Mouse (Mus musculus) CH12.LX (cell line): ENCODE results near the gene Slc15a4. TPM values are rescaled to one million over a fixed set of nuclear protein-coding genes. Genes with fewer than 3 reads are reported as not detected.

Experiments used
- DNase-seq: peaks from one replicate; pipeline ENCODE4 v3.0.0-alpha.2; 2013; ENCODE audit errors: extremely low read depth
- H3K27ac ChIP-seq: 2 replicates; pipeline ENCODE4 v1.5.1; 2012; ENCODE audit warnings: low read depth, mild to moderate bottlenecking, control low read depth, moderate library complexity; ENCODE audit not compliant: insufficient read depth
- H3K27me3 ChIP-seq: replicated peaks from 2 replicates; pipeline ENCODE3; 2012; ENCODE audit warnings: inconsistent platforms
- H3K36me3 ChIP-seq, 2 experiments: replicated peaks in 1 of 2; 2 replicates each; pipeline versions ENCODE3 to v1.6.1; 2012; ENCODE audit warnings: inconsistent platforms in 1 of 2, low read length in 1 of 2, mild to moderate bottlenecking in 1 of 2, mixed read lengths in 1 of 2, moderate library complexity in 1 of 2; ENCODE audit not compliant: control insufficient read depth in 1 of 2, insufficient read depth in 1 of 2
- H3K4me1 ChIP-seq, 2 experiments: 2 replicates each; pipeline ENCODE4 v1.6.1; 2012; ENCODE audit warnings: inconsistent platforms in 1 of 2, moderate library complexity in 1 of 2; ENCODE audit not compliant: insufficient read depth in 2 of 2, control insufficient read depth in 1 of 2
- H3K4me2 ChIP-seq: 2 replicates; pipeline ENCODE4 v1.6.1; 2012; ENCODE audit warnings: low read depth, mild to moderate bottlenecking, control low read depth; ENCODE audit not compliant: poor library complexity, insufficient read depth, severe bottlenecking
- H3K4me3 ChIP-seq, 3 experiments: fragments of 150-350 bp in 1 of 3; sonication (generic) in 1 of 3; replicated peaks in 1 of 3; 2 replicates each; pipeline versions ENCODE3 to v1.5.1; 2011 to 2012; ENCODE audit warnings: low read depth in 2 of 3, low read length in 2 of 3, mild to moderate bottlenecking in 2 of 3, moderate library complexity in 2 of 3, control low read depth in 1 of 3, improper control_type of control experiment in 1 of 3, inconsistent platforms in 1 of 3, mixed read lengths in 1 of 3; ENCODE audit not compliant: poor library complexity in 1 of 3
- H3K79me2 ChIP-seq: replicated peaks from 2 replicates; pipeline ENCODE4 v1.6.1; 2012; ENCODE audit warnings: mild to moderate bottlenecking, moderate library complexity; ENCODE audit not compliant: control insufficient read depth, poor library complexity, insufficient read depth, severe bottlenecking; ENCODE audit errors: extremely low read depth
- H3K9ac ChIP-seq: 2 replicates; pipeline ENCODE4 v1.6.1; 2012; ENCODE audit warnings: low read depth, mild to moderate bottlenecking, control low read depth, moderate library complexity; ENCODE audit not compliant: insufficient read depth
- H3K9me3 ChIP-seq: replicated peaks from 2 replicates; pipeline ENCODE3; 2012; ENCODE audit warnings: low read length, inconsistent platforms, mixed read lengths
- BHLHE40 ChIP-seq: IDR thresholded peaks from 2 replicates; pipeline ENCODE4 v1.6.1; 2011; ENCODE audit warnings: mild to moderate bottlenecking, low read depth, low read length, improper control_type of control experiment
- CTCF ChIP-seq, 2 experiments: IDR thresholded peaks in 1 of 2; conservative IDR thresholded peaks in 1 of 2; 2 replicates each; pipeline ENCODE4 v1.5.1; 2011 to 2012; ENCODE audit warnings: low read depth in 2 of 2, low read length in 2 of 2, improper control_type of control experiment in 1 of 2, inconsistent platforms in 1 of 2, mild to moderate bottlenecking in 1 of 2, moderate library complexity in 1 of 2
- ELF1 ChIP-seq: IDR thresholded peaks from 2 replicates; pipeline ENCODE4 v1.6.1; 2014; ENCODE audit warnings: low read depth, mild to moderate bottlenecking, inconsistent platforms, low read length, improper control_type of control experiment
- EP300 ChIP-seq: IDR thresholded peaks from 2 replicates; pipeline ENCODE4 v1.6.1; 2011; ENCODE audit warnings: low read length, improper control_type of control experiment
- ETS1 ChIP-seq: conservative IDR thresholded peaks from 2 replicates; pipeline ENCODE4 v1.6.1; 2012; ENCODE audit warnings: low read depth, mild to moderate bottlenecking, inconsistent platforms, low read length, improper control_type of control experiment, moderate library complexity
- HCFC1 ChIP-seq: IDR thresholded peaks from 2 replicates; pipeline ENCODE4 v1.6.1; 2012; ENCODE audit warnings: low read depth, mild to moderate bottlenecking, inconsistent platforms, low read length, improper control_type of control experiment
- IRF4 ChIP-seq: IDR thresholded peaks from 2 replicates; pipeline ENCODE4 v1.6.1; 2014; ENCODE audit warnings: low read depth, mild to moderate bottlenecking, inconsistent platforms, low read length, improper control_type of control experiment
- JUND ChIP-seq: conservative IDR thresholded peaks from 2 replicates; pipeline ENCODE4 v1.6.1; 2011; ENCODE audit warnings: low read depth, low read length, improper control_type of control experiment
- KAT2A ChIP-seq: IDR thresholded peaks from 2 replicates; pipeline ENCODE4 v1.6.1; 2012; ENCODE audit warnings: low read length, improper control_type of control experiment, inconsistent platforms; ENCODE audit not compliant: insufficient replicate concordance
- MAX ChIP-seq: IDR thresholded peaks from 2 replicates; pipeline ENCODE4 v1.6.1; 2011; ENCODE audit warnings: low read length, improper control_type of control experiment
- MEF2A ChIP-seq: IDR thresholded peaks from 2 replicates; pipeline ENCODE4 v1.6.1; 2014; ENCODE audit warnings: low read depth, mild to moderate bottlenecking, inconsistent platforms, low read length, improper control_type of control experiment, borderline replicate concordance
- RAD21 ChIP-seq: IDR thresholded peaks from 2 replicates; pipeline ENCODE4 v1.6.1; 2011; ENCODE audit warnings: low read depth, mild to moderate bottlenecking, low read length, improper control_type of control experiment, moderate library complexity
- SIN3A ChIP-seq: IDR thresholded peaks from 2 replicates; pipeline ENCODE4 v1.6.1; 2012; ENCODE audit warnings: low read length, improper control_type of control experiment, inconsistent platforms
- USF1 ChIP-seq: IDR thresholded peaks from 2 replicates; pipeline ENCODE4 v1.6.1; 2014; ENCODE audit warnings: low read depth, mild to moderate bottlenecking, inconsistent platforms, low read length, improper control_type of control experiment
- ZC3H11A ChIP-seq: IDR thresholded peaks from 2 replicates; pipeline ENCODE4 v1.6.1; 2012; ENCODE audit warnings: low read depth, mild to moderate bottlenecking, inconsistent platforms, low read length, improper control_type of control experiment
- ZKSCAN1 ChIP-seq: IDR thresholded peaks from 2 replicates; pipeline ENCODE4 v1.6.1; 2012; ENCODE audit warnings: low read depth, inconsistent platforms, low read length, improper control_type of control experiment, borderline replicate concordance
- dilution Hi-C: fragments of 300-500 bp; cut with MboI; formaldehyde crosslinking; loops from 2 replicates; pipeline ENCODE4 v1.14.3; 2020; ENCODE audit warnings: low sequenced_read_pairs; ENCODE audit not compliant: extremely low pct_unique_long_range_greater_than_20kb, extremely low pct_ligation_motif_present
- in situ Hi-C: fragments of 300-500 bp; cut with MboI; formaldehyde crosslinking; loops from 3 replicates; pipeline ENCODE4 v1.14.3; 2019; ENCODE audit warnings: low sequenced_read_pairs, low pct_ligation_motif_present, low pct_unique_long_range_greater_than_20kb, mixed read lengths
- polyA plus RNA-seq: library from polyadenylated mRNA; unstranded; fragments of >175 nt; gene quantifications from 2 replicates; pipeline ENCODE4 v1.2.1, GENCODE M21; 2012; ENCODE audit warnings: low read depth; ENCODE audit not compliant: insufficient read length
- total RNA-seq, 2 experiments: library from RNA; depleted of rRNA; stranded (reverse); fragments of 300-350 nt in 1 of 2; fragments of >200 nt in 1 of 2; gene quantifications; 2 replicates each; pipeline ENCODE4 v1.2.3; 2012 to 2014

Gene Slc15a4
- total and polyA plus RNA-seq, 3 experiments: 25.7 to 52.7 (median 25.8) TPM

DNA sequence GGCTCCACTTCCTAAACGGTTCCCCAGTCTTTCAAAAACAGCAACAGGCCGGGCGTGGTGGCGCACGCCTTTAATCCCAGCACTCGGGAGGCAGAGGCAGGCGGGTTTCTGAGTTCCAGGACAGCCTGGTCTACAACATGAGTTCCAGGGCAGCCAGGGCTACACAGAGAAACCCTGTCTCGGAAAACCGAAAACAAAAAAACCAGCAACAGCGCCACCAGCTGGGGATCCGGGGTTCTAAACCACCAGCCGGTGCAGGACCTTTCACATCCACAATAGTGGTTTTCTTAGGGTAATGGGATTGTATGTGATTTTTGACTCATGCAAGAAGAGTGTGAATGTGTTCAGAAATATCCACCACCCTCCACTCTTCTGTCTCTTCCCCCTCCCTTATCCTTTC is 5.5 kb downstream of the Slc15a4 start:
- dilution Hi-C loops (no loop called here), in situ Hi-C loops (no loop called here)
- H3K79me2 ChIP-seq: no peaks in the 10 kb centered on the region
- no peak overlapping the region for H3K4me3 ChIP-seq
- peaks cover 5% of the 10 kb centered on the region for H3K9me3 ChIP-seq
- DNase-seq: no peak
- H3K9ac ChIP-seq: no peak overlapping the region
- H3K27ac ChIP-seq: no peak overlapping the region
- TF ChIP-seq EP300 (no peak), ZKSCAN1 (no peak), USF1 (no peak), SIN3A (no peak), HCFC1 (no peak), ZC3H11A (no peak)
- no peaks in the 10 kb centered on the region for H3K27me3 ChIP-seq
- H3K36me3 ChIP-seq: no peaks in the 10 kb centered on the region
- H3K4me2 ChIP-seq: no peak overlapping the region
- H3K4me1 ChIP-seq: peaks cover 0 to 30% of the 10 kb centered on the region in 2 experiments; a peak in 2 of 4 replicates

DNA sequence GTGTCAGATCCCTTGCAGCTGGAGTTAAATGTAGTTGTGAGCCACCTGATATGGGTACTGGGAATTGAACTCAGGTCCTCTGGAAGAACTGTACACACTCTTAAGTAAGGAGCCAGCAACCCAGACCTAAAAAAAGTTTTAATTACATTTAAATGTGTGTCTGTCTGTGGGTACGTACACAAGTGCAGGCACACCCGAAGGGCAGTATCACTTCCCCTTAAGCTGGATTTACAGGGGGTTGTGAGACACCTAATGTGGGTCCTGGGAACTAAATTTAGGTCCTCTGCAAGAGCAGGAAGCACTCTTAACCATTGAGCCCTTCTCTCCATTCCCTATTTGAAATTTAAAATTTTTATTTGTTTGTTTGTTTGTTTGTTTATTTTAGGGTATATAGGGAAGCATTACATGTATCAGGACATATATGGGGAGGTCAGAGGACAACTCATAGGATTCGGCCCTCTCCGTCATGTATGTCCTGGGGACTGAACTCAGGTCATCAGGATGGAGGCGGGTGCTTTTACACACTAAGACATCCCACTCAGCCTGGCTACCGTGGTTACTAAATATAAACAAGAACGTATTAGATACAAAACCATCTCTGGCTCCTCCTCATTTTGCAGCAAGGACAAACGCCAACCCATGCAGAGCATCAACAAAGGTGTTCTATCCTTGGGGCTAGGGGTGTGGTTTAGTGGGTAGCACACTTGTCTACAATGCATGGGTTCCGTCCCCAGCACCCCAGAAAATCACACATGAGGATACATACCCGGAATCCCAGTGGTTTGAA is 8.1 kb downstream of the Slc15a4 start:
- Histone ChIP-seq H3K27ac (no peak overlapping the region), H3K36me3 (no peaks in the 10 kb centered on the region), H3K4me2 (no peak overlapping the region), H3K9ac (no peak overlapping the region), H3K79me2 (no peaks in the 10 kb centered on the region), H3K9me3 (peaks cover 3% of the 10 kb centered on the region), H3K4me3 (no peak overlapping the region), H3K27me3 (no peaks in the 10 kb centered on the region), H3K4me1 (peaks cover 7 to 49% of the 10 kb centered on the region in 2 experiments)
- in situ Hi-C loops (loop anchor here (25.0 kb wide), 1 partner anchor 1388 kb away; the partner anchor contains the start of genes Ran and Stx2), dilution Hi-C loops (no loop called here)
- DNase-seq: peak; percentile 68
- TF ChIP-seq RAD21 (peak; percentile 4; the same call in 1 of the 2 replicates), CTCF (conservative IDR thresholded peaks at IDR 0.05 in 1 of 2, IDR thresholded peaks at IDR 0.05 in 1 of 2; ENCODE audit: low read depth in 2 of 2, low read length in 2 of 2) (peak in 1 of 2 experiments; percentile 7; a peak in 1 of 4 replicates), ELF1 (no peak), ETS1 (peak; percentile 33; the same call in 1 of the 2 replicates), MAX (no peak), JUND (no peak), KAT2A (no peak), USF1 (no peak), EP300 (peak; percentile 64; the same call in 1 of the 2 replicates), BHLHE40 (peak; percentile 80), MEF2A (peak; percentile 73; the same call in 1 of the 2 replicates), IRF4 (peak; percentile 77)
